Mouse (Mus musculus) lung, embryonic 14.5 days (tissue): ENCODE data around the gene Acbd5. TPM values are rescaled to one million over a fixed set of nuclear protein-coding genes. Genes with fewer than 3 reads are reported as not detected.

ENCODE experiments used
- ATAC-seq: fragments of 200-750 bp; cut with Nextera tagmentation; 2 replicates; pipeline ENCODE4 v1.8.0; 2017; ENCODE audit warnings: mild to moderate bottlenecking, moderate TSS enrichment, moderate library complexity; ENCODE audit not compliant: insufficient read depth
- DNase-seq: peaks from one replicate; pipeline ENCODE4 v3.0.0-alpha.2; 2015
- H3K27ac ChIP-seq: fragments of 300-500 bp; sonication (generic); 2 replicates; pipeline ENCODE4 v1.5.1; 2014; ENCODE audit warnings: low read depth, mild to moderate bottlenecking, moderate library complexity
- H3K27me3 ChIP-seq: fragments of 300-500 bp; sonication (generic); 2 replicates; pipeline ENCODE4 v1.6.1; 2014; ENCODE audit warnings: low read length, control low read depth; ENCODE audit not compliant: insufficient read depth
- H3K36me3 ChIP-seq: fragments of 300-500 bp; sonication (generic); 2 replicates; pipeline ENCODE4 v1.6.1; 2014; ENCODE audit warnings: control low read depth; ENCODE audit not compliant: insufficient read depth
- H3K4me1 ChIP-seq: fragments of 300-500 bp; sonication (generic); 2 replicates; pipeline ENCODE4 v1.6.1; 2014; ENCODE audit warnings: antibody characterized with exemption, control low read depth; ENCODE audit not compliant: insufficient read depth
- H3K4me2 ChIP-seq: fragments of 300-500 bp; sonication (generic); 2 replicates; pipeline ENCODE4 v1.6.1; 2014; ENCODE audit warnings: mild to moderate bottlenecking
- H3K4me3 ChIP-seq: fragments of 300-500 bp; sonication (generic); 2 replicates; pipeline ENCODE4 v1.5.1; 2014; ENCODE audit warnings: low read depth, low read length
- H3K9ac ChIP-seq: fragments of 300-500 bp; sonication (generic); 2 replicates; pipeline ENCODE4 v1.6.1; 2014
- H3K9me3 ChIP-seq: fragments of 300-500 bp; sonication (generic); 2 replicates; pipeline ENCODE4 v1.6.1; 2016; ENCODE audit warnings: low read depth, low read length, control low read depth
- CTCF ChIP-seq: IDR thresholded peaks from 2 replicates; pipeline ENCODE4 v1.5.1; 2016; ENCODE audit warnings: antibody characterized with exemption, low read depth
- WGBS: fragments of 180-500 bp; shearing (Covaris S2); extraction: QIAGEN DNeasy Blood & Tissue Kit; methylation state at CpG from one replicate; pipeline ENCODE4 v1.1.7; 2014; 5-methylcytosine and 5-hydroxymethylcytosine counted together
- polyA plus RNA-seq: library from polyadenylated mRNA; unstranded; fragments of >200 nt; fragmentation: Nextera tagmentation; extraction: Ambion mirVana; gene quantifications from 2 replicates; pipeline ENCODE4 v1.2.1, GENCODE M21; 2014

Gene Acbd5
- polyA plus RNA-seq, 1 experiment from 2014 or later = 24.6 TPM

GRCm38 (mm10) chr2:23068894-23069744 is 1.2 kb downstream of the Acbd5 start:
- peak; percentile 28; the same call in 1 of the 2 replicates for TF ChIP-seq CTCF
- WGBS = under 1% methylated on average over 50 of the region's 50 CpGs
- no peaks in the 10 kb centered on the region for H3K27me3 ChIP-seq
- H3K4me2 ChIP-seq = peak overlapping the region; percentile 98
- H3K4me1 ChIP-seq = no peaks in the 10 kb centered on the region
- DNase-seq (peak; percentile 93), ATAC-seq (peak; percentile 92)
- 0 out of 2 replicates have a peak, but pooled peaks cover 8% of the 10 kb centered on the region for H3K36me3 ChIP-seq
- no peaks in the 10 kb centered on the region for H3K9me3 ChIP-seq
- H3K4me3 ChIP-seq = peak overlapping the region; percentile 66
- peak overlapping the region; percentile 96 for H3K27ac ChIP-seq
- H3K9ac ChIP-seq = peak overlapping the region; percentile 82

- Histone ChIP-seq H3K4me3 (no peak overlapping the region), H3K9ac (no peak overlapping the region), H3K27me3 (no peaks in the 10 kb centered on the region), H3K4me2 (no peak overlapping the region), H3K36me3 (0 out of 2 replicates have a peak, but pooled peaks cover 8% of the 10 kb centered on the region), H3K9me3 (no peaks in the 10 kb centered on the region), H3K27ac (no peak overlapping the region), H3K4me1 (no peaks in the 10 kb centered on the region)
- no peak for DNase-seq
- no peak for ATAC-seq
- TF ChIP-seq CTCF = no peak
- 91% methylated on average over 2 of the region's 2 CpGs for WGBS
These were observed 2.5 kb downstream of the Acbd5 start for GRCm38 (mm10) chr2:23070491-23070890.

GRCm38 (mm10) chr2:23071406-23071805 is 3.4 kb downstream of the Acbd5 start:
- Histone ChIP-seq H3K27me3 (no peaks in the 10 kb centered on the region), H3K4me1 (no peaks in the 10 kb centered on the region), H3K4me2 (no peak overlapping the region), H3K4me3 (no peak overlapping the region), H3K9me3 (no peaks in the 10 kb centered on the region), H3K9ac (no peak overlapping the region), H3K27ac (no peak overlapping the region), H3K36me3 (peaks cover 15% of the 10 kb centered on the region; the same call in 1 of the 2 replicates)
- no peak for DNase-seq
- WGBS = 73% methylated on average over 1 of the region's 1 CpGs
- ATAC-seq = no peak
- TF ChIP-seq CTCF = no peak

GRCm38 (mm10) chr2:23075846-23076245 is 7.9 kb downstream of the Acbd5 start:
- no peak for DNase-seq
- Histone ChIP-seq H3K4me2 (no peak overlapping the region), H3K27ac (no peak overlapping the region), H3K9ac (no peak overlapping the region), H3K27me3 (no peaks in the 10 kb centered on the region), H3K9me3 (no peaks in the 10 kb centered on the region), H3K4me1 (no peaks in the 10 kb centered on the region), H3K4me3 (no peak overlapping the region), H3K36me3 (peaks cover 33% of the 10 kb centered on the region)
- no peak for ATAC-seq
- TF ChIP-seq CTCF = no peak

- H3K4me3 ChIP-seq = no peak overlapping the region
- H3K36me3 ChIP-seq = peaks cover 36% of the 10 kb centered on the region
- H3K9ac ChIP-seq = no peak overlapping the region
- H3K27me3 ChIP-seq = no peaks in the 10 kb centered on the region
- no peaks in the 10 kb centered on the region for H3K9me3 ChIP-seq
- DNase-seq (no peak), ATAC-seq (no peak)
- H3K4me1 ChIP-seq = no peaks in the 10 kb centered on the region
- TF ChIP-seq CTCF = no peak
- no peak overlapping the region for H3K27ac ChIP-seq
- H3K4me2 ChIP-seq = no peak overlapping the region
These were observed 8.8 kb downstream of the Acbd5 start for GRCm38 (mm10) chr2:23076783-23077182.

- H3K27me3 ChIP-seq = no peaks in the 10 kb centered on the region
- ATAC-seq = no peak
- WGBS = 81% methylated on average over 5 of the region's 5 CpGs
- H3K4me2 ChIP-seq = no peak overlapping the region
- no peak overlapping the region for H3K4me3 ChIP-seq
- peaks cover 36% of the 10 kb centered on the region for H3K36me3 ChIP-seq
- no peak for TF ChIP-seq CTCF
- H3K27ac ChIP-seq = no peak overlapping the region
- H3K4me1 ChIP-seq = no peaks in the 10 kb centered on the region
- no peak for DNase-seq
- H3K9ac ChIP-seq = no peak overlapping the region
- no peaks in the 10 kb centered on the region for H3K9me3 ChIP-seq
These were observed 9.7 kb downstream of the Acbd5 start for GRCm38 (mm10) chr2:23077693-23078092.

- Histone ChIP-seq H3K4me3 (no peak overlapping the region), H3K4me1 (no peaks in the 10 kb centered on the region), H3K27ac (no peak overlapping the region), H3K27me3 (no peaks in the 10 kb centered on the region), H3K9ac (no peak overlapping the region), H3K4me2 (no peak overlapping the region), H3K36me3 (peaks cover 36% of the 10 kb centered on the region), H3K9me3 (no peaks in the 10 kb centered on the region)
- no peak for TF ChIP-seq CTCF
- no peak for DNase-seq
- ATAC-seq = no peak
- WGBS = 96% methylated on average over 2 of the region's 2 CpGs
These were observed 10.6 kb downstream of the Acbd5 start for GRCm38 (mm10) chr2:23078588-23078987.
